Comparison of ENCODE assay signal across 8 mouse cellular contexts in genomic region chr10:127041274-127041766, GRCm38 (mm10). TPM values are rescaled to one million over a fixed set of nuclear protein-coding genes. Genes with fewer than 3 reads are reported as not detected.
DNase-seq lines count a peak whose midpoint lies in the region; ATAC-seq and TF ChIP-seq lines count a peak whose summit lies in the region.

TSS of gene Mettl1 (plus strand) at chr10:127041414.
TSS of gene Eef1akmt3 (minus strand) at chr10:127041513.

- peak within 1 kb of the TSS; percentile 75 for H3K9ac ChIP-seq in ES-Bruce4 (ENCODE audit: low read depth, poor library complexity, severe bottlenecking)
- peak within 1 kb of the TSS; percentile 76 for H3K9ac ChIP-seq in limb, embryonic 14.5 days (ENCODE audit: low read depth, low read length, severe bottlenecking)
- peak within 1 kb of the TSS; percentile 79 for H3K9ac ChIP-seq in midbrain, embryonic 16.5 days (ENCODE audit: low read depth, low read length)

- 0 out of 2 replicates have a peak, but pooled peaks cover 4% of the 10 kb centered on the region for H3K36me3 ChIP-seq in ES-Bruce4 (ENCODE audit: control insufficient read depth, insufficient read depth, low read length, poor library complexity, severe bottlenecking)
- H3K36me3 ChIP-seq in embryonic facial prominence, embryonic 10.5 days (replicated peaks) = peaks cover 27% of the 10 kb centered on the region
- H3K36me3 ChIP-seq in limb, embryonic 14.5 days (ENCODE audit: control insufficient read depth, insufficient read depth, low read length) = peaks cover 22% of the 10 kb centered on the region
- H3K36me3 ChIP-seq in midbrain, embryonic 16.5 days (ENCODE audit: control insufficient read depth, insufficient read depth, low read length) = no peaks in the 10 kb centered on the region

- no peak within 1 kb of the TSS for H3K27ac ChIP-seq in ES-Bruce4 (ENCODE audit: insufficient read depth, low read length)
- H3K27ac ChIP-seq in embryonic facial prominence, embryonic 10.5 days (replicated peaks) = peak within 1 kb of the TSS; percentile 92
- H3K27ac ChIP-seq in limb, embryonic 14.5 days (replicated peaks; ENCODE audit: low read depth, low read length) = peak within 1 kb of the TSS; percentile 81
- peak within 1 kb of the TSS; percentile 63 for H3K27ac ChIP-seq in midbrain, embryonic 16.5 days (ENCODE audit: low read length)

- peak within 1 kb of the TSS; percentile 94 for H3K4me2 ChIP-seq in limb, embryonic 14.5 days (replicated peaks; ENCODE audit: low read depth, low read length, severe bottlenecking)
- peak within 1 kb of the TSS; percentile 97 for H3K4me2 ChIP-seq in midbrain, embryonic 16.5 days (ENCODE audit: low read length)

- no peaks in the 10 kb centered on the region for H3K9me3 ChIP-seq in ES-Bruce4 (replicated peaks; ENCODE audit: control insufficient read depth, insufficient read depth, low read length, poor library complexity, severe bottlenecking)
- H3K9me3 ChIP-seq in embryonic facial prominence, embryonic 10.5 days = no peaks in the 10 kb centered on the region
- H3K9me3 ChIP-seq in limb, embryonic 14.5 days (ENCODE audit: control insufficient read depth, low read length) = no peaks in the 10 kb centered on the region
- H3K9me3 ChIP-seq in midbrain, embryonic 16.5 days (replicated peaks; ENCODE audit: control insufficient read depth, low read length, poor library complexity, severe bottlenecking) = no peaks in the 10 kb centered on the region

- WGBS in embryonic facial prominence, embryonic 10.5 days = under 1% methylated on average over 28 of the region's 28 CpGs
- WGBS in limb, embryonic 14.5 days = under 1% methylated on average over 27 of the region's 28 CpGs
- WGBS in midbrain, embryonic 16.5 days = under 1% methylated on average over 28 of the region's 28 CpGs

- TF ChIP-seq EP300 in ES-Bruce4 (IDR thresholded peaks at IDR 0.05; ENCODE audit: insufficient read depth, low read depth, low read length) = no peak

- no peaks in the 10 kb centered on the region for H3K27me3 ChIP-seq in ES-Bruce4 (ENCODE audit: control insufficient read depth, insufficient read depth, low read length, poor library complexity, severe bottlenecking)
- peaks cover 19% of the 10 kb centered on the region for H3K27me3 ChIP-seq in embryonic facial prominence, embryonic 10.5 days (replicated peaks; ENCODE audit: low read depth, poor library complexity, severe bottlenecking)
- H3K27me3 ChIP-seq in limb, embryonic 14.5 days (ENCODE audit: control insufficient read depth, insufficient read depth, low read length) = no peaks in the 10 kb centered on the region
- H3K27me3 ChIP-seq in midbrain, embryonic 16.5 days (ENCODE audit: control insufficient read depth, insufficient read depth, low read depth, low read length) = peaks cover 4% of the 10 kb centered on the region

- intact Hi-C loops in heart, postnatal 14 days (cut with DNase I) = no loop called here

- TF ChIP-seq POLR2A in ES-Bruce4 (IDR thresholded peaks at IDR 0.05; ENCODE audit: insufficient read depth, low read length) = no peak
- no peak for TF ChIP-seq POLR2A in limb, embryonic 14.5 days (IDR thresholded peaks at IDR 0.05; ENCODE audit: borderline replicate concordance, extremely low read depth, insufficient read depth, insufficient read length)

- H3K4me1 ChIP-seq in ES-Bruce4 (ENCODE audit: control insufficient read depth, insufficient read depth, low read length) = no peaks in the 10 kb centered on the region
- H3K4me1 ChIP-seq in embryonic facial prominence, embryonic 10.5 days = peaks cover 23% of the 10 kb centered on the region
- peaks cover 12% of the 10 kb centered on the region for H3K4me1 ChIP-seq in limb, embryonic 14.5 days (ENCODE audit: control insufficient read depth, insufficient read depth, low read length)
- peaks cover 12% of the 10 kb centered on the region for H3K4me1 ChIP-seq in midbrain, embryonic 16.5 days (ENCODE audit: control insufficient read depth, insufficient read depth, low read length)

- peak within 1 kb of the TSS; percentile 80 for H3K4me3 ChIP-seq in ES-Bruce4 (ENCODE audit: low read depth, low read length)
- H3K4me3 ChIP-seq in embryonic facial prominence, embryonic 10.5 days = peak within 1 kb of the TSS; percentile 93
- H3K4me3 ChIP-seq in limb, embryonic 14.5 days (replicated peaks; ENCODE audit: low read length) = peak within 1 kb of the TSS; percentile 87
- peak within 1 kb of the TSS; percentile 91 for H3K4me3 ChIP-seq in midbrain, embryonic 16.5 days (ENCODE audit: low read depth, low read length)

- ATAC-seq in limb, embryonic 14.5 days (ENCODE audit: low FRiP score, low read depth) = peak; percentile 42
- ATAC-seq in midbrain, embryonic 16.5 days = peak; percentile 80

- TF ChIP-seq CTCF in ES-Bruce4 (IDR thresholded peaks at IDR 0.05; ENCODE audit: low read depth, low read length) = no peak

- peak; percentile 49 to 51 for DNase-seq in layer of hippocampus, postnatal 10 days (ENCODE audit: low spot score in 2 of 2)
- no peak for DNase-seq in layer of hippocampus, adult 9-10 months (ENCODE audit: low spot score)
- DNase-seq in embryonic facial prominence, embryonic 10.5 days (ENCODE audit: low spot score) = peak; percentile 70
- DNase-seq in heart, postnatal 14 days = peak; percentile 35 to 38
- no peak for DNase-seq in limb, embryonic 14.5 days (ENCODE audit: low spot score)
- DNase-seq in spleen, adult 12 weeks (ENCODE audit: low spot score) = no peak

RNA-seq across cellular contexts. Expression of gene Mettl1, which starts in this region (rescaled TPM):
- 10 to 100 TPM; 12.6 to 14.0 TPM for total RNA-seq in layer of hippocampus, postnatal 10 days (2021)
- polyA plus RNA-seq in ES-Bruce4 (2011; ENCODE audit: insufficient read depth, insufficient read length, low read depth, missing spikeins) = 20.2 and 22.8 TPM in 2 replicates
- 58.6 and 62.4 TPM in 2 replicates for polyA plus RNA-seq in embryonic facial prominence, embryonic 10.5 days (2016; fragmentation: Nextera tagmentation; extraction: Ambion mirVana)
- total RNA-seq in heart, postnatal 14 days (2021) = 1 to 10 TPM; 5.0 to 6.0 TPM
- 48.6 and 52.0 TPM in 2 replicates for polyA plus RNA-seq in limb, embryonic 14.5 days (2012; rRNA removed)
- polyA plus RNA-seq in limb, embryonic 14.5 days (2014; fragmentation: Nextera tagmentation; extraction: Ambion mirVana) = 59.1 and 71.3 TPM in 2 replicates
- 20.1 TPM in 2 replicates for polyA plus RNA-seq in midbrain, embryonic 16.5 days (2015; fragmentation: Nextera tagmentation; extraction: Ambion mirVana)

RNA-seq across cellular contexts. Expression of gene Eef1akmt3, which starts in this region (rescaled TPM):
- under 1 TPM; 0.27 to 0.34 TPM for total RNA-seq in layer of hippocampus, postnatal 10 days (2021)
- polyA plus RNA-seq in ES-Bruce4 (2011; ENCODE audit: insufficient read depth, insufficient read length, low read depth, missing spikeins) = 0.41 and 0.51 TPM in 2 replicates
- polyA plus RNA-seq in embryonic facial prominence, embryonic 10.5 days (2016; fragmentation: Nextera tagmentation; extraction: Ambion mirVana) = 0.27 and 0.29 TPM in 2 replicates
- under 1 TPM in 1 of 2 experiments, not detected in 1; 0.12 TPM for total RNA-seq in heart, postnatal 14 days (2021)
- 3.4 and 3.8 TPM in 2 replicates for polyA plus RNA-seq in limb, embryonic 14.5 days (2012; rRNA removed)
- polyA plus RNA-seq in limb, embryonic 14.5 days (2014; fragmentation: Nextera tagmentation; extraction: Ambion mirVana) = 0.87 and 1.3 TPM in 2 replicates
- 0.21 and 0.22 TPM in 2 replicates for polyA plus RNA-seq in midbrain, embryonic 16.5 days (2015; fragmentation: Nextera tagmentation; extraction: Ambion mirVana)

Comparison
In these comparisons a context has a peak if more than half of its experiments do, and no peak if none do; other contexts are left out.
1. DNase-seq: peak in layer of hippocampus, postnatal 10 days (2 of 2), embryonic facial prominence, embryonic 10.5 days (single experiment) and heart, postnatal 14 days (2 of 2); none in layer of hippocampus, adult 9-10 months (single experiment), limb, embryonic 14.5 days (single experiment) and spleen, adult 12 weeks (single experiment).
2. Peak in every context shown above with its lines, with median percentiles within 50 percentile points of each other: H3K4me3 ChIP-seq and H3K9ac ChIP-seq.